Mouse (Mus musculus): ENCODE results near the gene Ddx19a. TPM values are rescaled to one million over a fixed set of nuclear protein-coding genes. Genes with fewer than 3 reads are reported as not detected.

Ddx19a gene
- polyA plus RNA-seq, 1 experiment, result 5.8 TPM

DNA sequence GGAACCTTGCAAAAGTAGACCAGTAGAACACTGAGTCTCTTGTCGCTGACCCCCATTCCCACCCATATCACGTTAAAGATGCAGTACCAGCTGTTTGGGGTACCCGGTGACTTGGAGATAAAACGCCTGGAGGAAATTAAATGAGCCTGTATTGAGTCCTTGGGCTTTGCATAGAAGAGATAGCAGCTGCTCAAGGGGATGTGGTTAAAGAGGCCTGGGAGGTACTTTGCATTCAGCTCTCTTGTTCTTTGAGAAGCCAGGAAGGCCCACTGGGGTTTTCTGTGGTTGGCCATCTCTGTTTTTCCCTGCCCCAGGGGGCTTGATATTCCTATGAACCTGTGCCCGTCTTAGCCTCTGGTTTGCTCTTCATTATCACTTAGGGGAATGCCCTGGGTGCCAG lies 68.5 kb downstream of the Ddx19a start:
- Histone ChIP-seq H3K36me3 (ENCODE audit: control insufficient read depth, insufficient read depth, low read length) (no peaks in the 10 kb centered on the region), H3K4me3 (ENCODE audit: control insufficient read depth, low read depth, low read length) (no peak overlapping the region), H3K27me3 (ENCODE audit: control insufficient read depth, insufficient read depth, low read length) (no peaks in the 10 kb centered on the region), H3K27ac (ENCODE audit: control insufficient read depth, insufficient read depth, low read depth, low read length) (no peak overlapping the region), H3K4me1 (ENCODE audit: control insufficient read depth, insufficient read depth, low read length) (peaks cover 5% of the 10 kb centered on the region; the same call in 1 of the 2 replicates)
- TF ChIP-seq POLR2A (IDR thresholded peaks at IDR 0.05; ENCODE audit: control insufficient read depth, low read depth, low read length) (no peak), CTCF (IDR thresholded peaks at IDR 0.05; ENCODE audit: control insufficient read depth, insufficient read depth, insufficient replicate concordance, low read depth, low read length) (no peak)

DNA sequence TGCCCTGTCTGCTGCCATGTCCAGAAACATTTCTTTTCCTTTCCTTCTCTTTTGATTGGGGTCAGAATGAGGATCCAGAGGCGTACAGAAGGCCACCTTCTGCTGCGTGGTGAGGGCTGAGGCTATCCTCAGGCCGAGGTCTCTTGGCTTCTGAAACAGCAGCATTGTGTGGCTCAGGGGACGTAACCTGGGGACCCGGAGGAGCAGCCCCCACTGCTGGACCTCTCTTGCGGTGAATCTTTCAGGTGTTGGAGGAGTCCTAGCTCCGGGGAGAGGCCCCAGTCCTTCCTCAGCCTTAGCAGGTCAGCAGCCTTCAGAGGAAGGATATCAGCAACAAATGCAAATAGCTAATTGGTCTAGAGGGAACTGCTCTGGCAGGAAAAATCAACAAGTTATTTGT lies 69.2 kb downstream of the Ddx19a start:
- Histone ChIP-seq H3K4me3 (ENCODE audit: control insufficient read depth, low read depth, low read length) (no peak overlapping the region), H3K4me1 (ENCODE audit: control insufficient read depth, insufficient read depth, low read length) (peaks cover 5% of the 10 kb centered on the region; the same call in 1 of the 2 replicates), H3K27me3 (ENCODE audit: control insufficient read depth, insufficient read depth, low read length) (no peaks in the 10 kb centered on the region), H3K27ac (ENCODE audit: control insufficient read depth, insufficient read depth, low read depth, low read length) (no peak overlapping the region), H3K36me3 (ENCODE audit: control insufficient read depth, insufficient read depth, low read length) (no peaks in the 10 kb centered on the region)
- no peak for TF ChIP-seq CTCF (IDR thresholded peaks at IDR 0.05; ENCODE audit: control insufficient read depth, insufficient read depth, insufficient replicate concordance, low read depth, low read length)
- TF ChIP-seq POLR2A (IDR thresholded peaks at IDR 0.05; ENCODE audit: control insufficient read depth, low read depth, low read length), result no peak

DNA sequence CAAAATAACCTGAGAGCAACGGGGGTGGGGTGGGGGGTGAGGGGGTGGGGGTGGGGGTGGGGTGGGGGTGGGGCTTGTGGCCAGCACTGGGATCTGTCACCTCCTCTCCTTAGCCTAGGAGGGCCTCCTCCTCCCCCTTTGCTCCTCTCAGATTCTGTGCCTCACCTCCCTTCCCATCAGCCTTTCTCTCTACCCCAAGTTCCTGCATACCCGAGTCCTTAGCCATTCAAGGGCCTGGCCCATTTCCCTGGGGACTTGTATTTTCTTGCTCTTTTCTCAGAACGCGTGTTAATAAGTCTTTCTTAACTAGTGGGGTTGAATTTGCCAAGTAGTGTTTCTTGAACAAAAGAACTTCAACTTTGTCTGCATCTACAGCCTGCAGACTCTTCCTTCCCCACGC lies 70.9 kb downstream of the Ddx19a start:
- Histone ChIP-seq H3K4me1 (ENCODE audit: control insufficient read depth, insufficient read depth, low read length) (peaks cover 5% of the 10 kb centered on the region; the same call in 1 of the 2 replicates), H3K36me3 (ENCODE audit: control insufficient read depth, insufficient read depth, low read length) (no peaks in the 10 kb centered on the region), H3K27ac (ENCODE audit: control insufficient read depth, insufficient read depth, low read depth, low read length) (no peak overlapping the region), H3K27me3 (ENCODE audit: control insufficient read depth, insufficient read depth, low read length) (no peaks in the 10 kb centered on the region), H3K4me3 (ENCODE audit: control insufficient read depth, low read depth, low read length) (no peak overlapping the region)
- TF ChIP-seq CTCF (IDR thresholded peaks at IDR 0.05; ENCODE audit: control insufficient read depth, insufficient read depth, insufficient replicate concordance, low read depth, low read length), result no peak
- TF ChIP-seq POLR2A (IDR thresholded peaks at IDR 0.05; ENCODE audit: control insufficient read depth, low read depth, low read length), result no peak

DNA sequence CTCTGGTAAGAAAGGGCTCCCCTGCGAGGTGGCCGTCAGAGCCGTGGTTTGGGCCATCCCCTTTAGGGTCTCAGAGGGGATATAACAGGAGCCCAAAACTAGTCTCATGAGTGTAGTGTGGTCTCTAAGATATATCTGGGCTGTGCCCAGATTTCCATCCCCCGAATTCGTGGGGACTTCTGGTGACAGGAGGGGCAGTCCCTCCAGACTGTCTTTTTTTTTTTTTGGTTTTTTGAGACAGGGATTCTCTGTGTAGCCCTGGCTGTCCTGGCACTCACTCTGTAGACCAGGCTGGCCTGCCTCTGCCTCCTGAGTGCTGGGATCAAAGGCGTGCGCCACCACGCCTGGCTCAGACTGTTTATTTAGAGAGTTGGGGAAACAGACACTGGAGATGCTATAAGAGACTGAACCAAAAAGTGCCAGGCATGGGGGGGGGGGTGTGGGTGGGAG lies 71.9 kb downstream of the Ddx19a start:
- Histone ChIP-seq H3K36me3 (ENCODE audit: control insufficient read depth, insufficient read depth, low read length) (no peaks in the 10 kb centered on the region), H3K4me1 (ENCODE audit: control insufficient read depth, insufficient read depth, low read length) (peaks cover 5% of the 10 kb centered on the region; the same call in 1 of the 2 replicates)

More for the DNA sequence above, 71.9 kb downstream of the Ddx19a start:
- no peak overlapping the region for H3K4me3 ChIP-seq (ENCODE audit: control insufficient read depth, low read depth, low read length)
- no peak for TF ChIP-seq POLR2A (IDR thresholded peaks at IDR 0.05; ENCODE audit: control insufficient read depth, low read depth, low read length)
- no peak for TF ChIP-seq CTCF (IDR thresholded peaks at IDR 0.05; ENCODE audit: control insufficient read depth, insufficient read depth, insufficient replicate concordance, low read depth, low read length)
- H3K27me3 ChIP-seq (ENCODE audit: control insufficient read depth, insufficient read depth, low read length), result no peaks in the 10 kb centered on the region
- no peak overlapping the region for H3K27ac ChIP-seq (ENCODE audit: control insufficient read depth, insufficient read depth, low read depth, low read length)

Other genes with a start within 250 kb of the Ddx19a start
- gene Il34, start 191.9 kb downstream of the Ddx19a start, polyA plus RNA-seq (2012; rRNA removed), result 1.7 and 2.0 TPM in 2 replicates
- 49.6 and 54.6 TPM in 2 replicates for gene Cog4, start 151.2 kb downstream of the Ddx19a start, polyA plus RNA-seq (2012; rRNA removed)
- 18.1 and 19.3 TPM in 2 replicates for gene Sf3b3, start 151.0 kb downstream of the Ddx19a start, polyA plus RNA-seq (2012; rRNA removed)
- gene Fuk, start 95.3 kb downstream of the Ddx19a start, polyA plus RNA-seq (2012; rRNA removed), result 7.5 and 7.8 TPM in 2 replicates
- gene St3gal2, start 77.9 kb downstream of the Ddx19a start, polyA plus RNA-seq (2012; rRNA removed), result 3.4 and 4.7 TPM in 2 replicates
- 46.7 and 50.8 TPM in 2 replicates for gene Ddx19b, start 34.0 kb upstream of the Ddx19a start, polyA plus RNA-seq (2012; rRNA removed)
- 46.5 and 49.4 TPM in 2 replicates for gene Aars, start 35.3 kb upstream of the Ddx19a start, polyA plus RNA-seq (2012; rRNA removed)
- not detected in 2 replicates for gene Exosc6, start 58.5 kb upstream of the Ddx19a start, polyA plus RNA-seq (2012; rRNA removed)
- gene Clec18a, start 94.6 kb upstream of the Ddx19a start, polyA plus RNA-seq (2012; rRNA removed), result 0.70 and 0.72 TPM in 2 replicates
- gene Pdpr, start 96.8 kb upstream of the Ddx19a start, polyA plus RNA-seq (2012; rRNA removed), result 12.2 and 13.1 TPM in 2 replicates

Measured in testis, adult 2 months (tissue).